Mouse (Mus musculus): ENCODE measurements around the gene Elfn1. TPM values are rescaled to one million over a fixed set of nuclear protein-coding genes. Genes with fewer than 3 reads are reported as not detected.

Elfn1 gene
- polyA plus RNA-seq, 1 experiment from 2014 or later: 0.03 TPM

DNA sequence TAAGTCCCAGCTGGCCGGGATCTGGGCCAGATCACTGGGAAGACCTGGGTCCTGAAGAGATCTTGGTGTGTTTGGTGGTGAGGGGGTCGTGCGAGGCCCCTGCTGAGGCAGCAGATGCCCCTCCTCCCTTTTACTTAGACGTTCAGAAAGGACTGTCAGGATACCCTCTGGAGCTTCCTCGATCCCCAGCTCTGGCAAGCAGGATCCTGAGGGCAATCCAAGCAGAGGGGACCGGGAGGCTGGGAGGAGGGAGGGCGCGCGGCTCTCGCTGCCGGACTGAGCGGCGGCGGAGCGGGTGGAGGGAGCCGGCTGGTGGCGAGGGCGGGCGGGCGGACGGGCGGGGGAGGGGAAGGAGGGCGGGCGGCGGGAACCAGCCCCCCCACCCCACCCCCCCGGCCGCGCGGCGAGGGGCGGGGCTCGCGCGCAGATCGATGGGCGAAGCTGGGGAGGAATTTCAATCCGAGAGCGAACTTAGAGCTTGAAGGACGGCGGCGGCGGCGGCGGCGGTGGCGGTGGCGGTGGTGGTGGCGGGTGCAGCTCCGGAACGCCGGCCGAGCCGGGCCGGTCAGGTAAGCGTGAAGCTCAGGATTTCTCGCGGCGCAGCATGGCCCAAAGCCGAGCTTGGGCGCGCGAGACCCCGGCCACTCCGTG, 4.5 kb downstream of the Elfn1 start:
- ATAC-seq (ENCODE audit: low read depth): no peak
- Histone ChIP-seq H3K27me3 (peaks cover 98% of the 10 kb centered on the region), H3K9me3 (replicated peaks) (no peaks in the 10 kb centered on the region), H3K27ac (no peak overlapping the region), H3K36me3 (no peaks in the 10 kb centered on the region), H3K4me2 (peak overlapping the region; percentile 60), H3K4me1 (replicated peaks) (peaks cover 24% of the 10 kb centered on the region), H3K4me3 (replicated peaks) (peak overlapping the region; percentile 45), H3K9ac (no peak overlapping the region)
- 2% methylated on average over 29 of the region's 64 CpGs for WGBS (ENCODE audit: insufficient replicate concordance)
- no peak for DNase-seq

DNA sequence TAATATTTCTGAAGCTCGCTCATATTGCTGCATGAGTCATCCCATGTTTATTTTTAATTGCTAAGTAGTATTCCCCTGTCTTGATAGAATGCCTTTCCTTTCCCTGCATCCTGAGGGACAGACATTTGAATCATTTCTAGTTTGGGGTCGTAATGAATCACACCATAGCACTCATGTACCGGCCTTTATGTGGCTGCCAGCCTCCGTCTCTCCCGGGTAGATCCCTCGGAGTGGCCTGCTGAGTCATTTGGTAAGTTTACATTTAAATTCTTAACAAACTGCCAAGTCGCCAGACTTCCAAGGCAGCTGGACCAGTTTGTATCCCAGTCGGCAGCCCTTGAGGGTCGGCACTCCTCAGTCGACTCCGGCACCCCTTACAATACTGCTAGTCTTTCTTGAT, 13.9 kb downstream of the Elfn1 start:
- Histone ChIP-seq H3K4me3 (replicated peaks) (no peak overlapping the region), H3K4me1 (replicated peaks) (no peaks in the 10 kb centered on the region), H3K9ac (no peak overlapping the region), H3K36me3 (no peaks in the 10 kb centered on the region), H3K27ac (no peak overlapping the region), H3K9me3 (replicated peaks) (peaks cover 2% of the 10 kb centered on the region; the same call in 1 of the 2 replicates), H3K4me2 (no peak overlapping the region), H3K27me3 (peaks cover 16% of the 10 kb centered on the region; the same call in 1 of the 2 replicates)
- ATAC-seq (ENCODE audit: low read depth): no peak
- DNase-seq: no peak
- WGBS (ENCODE audit: insufficient replicate concordance): 66% methylated on average over 11 of the region's 11 CpGs

DNA sequence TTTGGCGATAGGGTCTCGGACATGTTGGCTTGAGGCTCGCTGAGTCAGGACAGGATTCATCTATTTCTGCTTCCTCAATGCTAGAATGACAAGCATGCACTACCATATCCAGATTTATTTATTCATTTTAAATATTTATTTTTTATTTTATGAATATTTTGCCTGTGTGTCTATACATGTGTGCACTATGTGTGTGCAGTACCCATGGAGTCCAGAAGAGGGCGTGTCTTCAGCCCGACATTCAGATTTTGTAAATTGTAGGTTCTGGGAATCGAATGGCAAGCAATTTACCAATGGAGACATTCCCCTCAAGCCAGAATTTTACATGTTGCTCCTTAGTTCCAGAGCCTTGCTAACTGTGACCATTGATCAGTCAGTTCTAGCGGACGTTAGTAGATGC, 16.1 kb downstream of the Elfn1 start:
- Histone ChIP-seq H3K27ac (no peak overlapping the region), H3K27me3 (peaks cover 11% of the 10 kb centered on the region; the same call in 1 of the 2 replicates), H3K4me2 (no peak overlapping the region), H3K4me1 (replicated peaks) (no peaks in the 10 kb centered on the region), H3K36me3 (no peaks in the 10 kb centered on the region), H3K9ac (no peak overlapping the region), H3K9me3 (replicated peaks) (peaks cover 2% of the 10 kb centered on the region; the same call in 1 of the 2 replicates), H3K4me3 (replicated peaks) (no peak overlapping the region)
- no peak for ATAC-seq (ENCODE audit: low read depth)
- WGBS (ENCODE audit: insufficient replicate concordance): 75% methylated on average over 8 of the region's 8 CpGs
- no peak for DNase-seq

DNA sequence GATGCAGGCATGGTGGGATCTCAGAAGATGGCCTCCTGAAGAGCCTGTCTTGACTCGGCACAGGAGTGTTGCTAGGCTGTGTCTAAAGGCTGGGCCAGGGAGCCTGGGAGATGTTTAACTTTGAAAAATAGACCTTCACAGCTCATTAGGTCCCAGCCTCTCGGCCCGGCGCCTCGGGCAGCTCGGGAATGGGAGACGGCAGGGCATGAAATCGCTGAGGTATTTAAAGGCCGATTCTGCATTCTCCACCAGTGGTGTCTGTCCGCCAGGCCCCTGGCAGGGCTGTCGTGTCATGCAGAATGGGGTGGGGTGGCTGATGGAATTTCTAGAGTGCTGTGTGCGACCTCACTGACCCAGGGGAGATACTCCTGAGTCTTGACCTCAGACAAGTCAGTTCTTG, 22.4 kb downstream of the Elfn1 start:
- no peak overlapping the region for H3K27ac ChIP-seq
- ATAC-seq (ENCODE audit: low read depth) (no peak), DNase-seq (no peak)
- no peak overlapping the region for H3K4me2 ChIP-seq
- H3K9ac ChIP-seq: no peak overlapping the region
- no peaks in the 10 kb centered on the region for H3K36me3 ChIP-seq
- no peaks in the 10 kb centered on the region for H3K9me3 ChIP-seq (replicated peaks)
- H3K4me1 ChIP-seq (replicated peaks): peaks cover 6% of the 10 kb centered on the region; the same call in 1 of the 2 replicates
- 78% methylated on average over 12 of the region's 12 CpGs for WGBS (ENCODE audit: insufficient replicate concordance)
- H3K27me3 ChIP-seq: peaks cover 42% of the 10 kb centered on the region
- no peak overlapping the region for H3K4me3 ChIP-seq (replicated peaks)

DNA sequence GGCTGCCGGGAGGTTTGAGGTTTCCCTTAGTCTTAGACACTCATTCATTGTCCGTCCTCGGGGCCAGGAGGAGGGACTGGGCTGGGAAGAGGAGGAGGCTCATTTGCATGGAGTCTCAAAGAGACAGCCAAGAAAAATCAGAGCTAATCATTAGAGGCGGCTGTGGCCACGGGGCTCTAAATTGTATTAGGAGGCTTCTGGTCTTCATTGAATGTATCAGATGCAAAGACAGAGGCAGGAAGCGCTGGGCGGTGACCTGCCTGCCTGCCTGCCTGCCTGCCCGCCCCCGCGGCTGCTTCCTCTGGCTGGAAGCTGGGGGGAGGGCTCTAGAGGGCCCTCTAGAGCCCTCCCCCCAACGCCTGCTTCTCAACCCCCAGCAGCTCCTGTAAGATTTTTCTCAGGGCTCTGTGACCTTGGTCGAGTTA, 23.2 kb downstream of the Elfn1 start:
- ATAC-seq (ENCODE audit: low read depth): no peak
- H3K36me3 ChIP-seq: no peaks in the 10 kb centered on the region
- H3K9ac ChIP-seq: no peak overlapping the region
- no peaks in the 10 kb centered on the region for H3K9me3 ChIP-seq (replicated peaks)
- no peak overlapping the region for H3K4me3 ChIP-seq (replicated peaks)
- WGBS (ENCODE audit: insufficient replicate concordance): 1% methylated on average over 12 of the region's 12 CpGs
- peak overlapping the region; percentile 30; the same call in 1 of the 2 replicates for H3K4me2 ChIP-seq
- no peak overlapping the region for H3K27ac ChIP-seq
- DNase-seq: no peak
- H3K4me1 ChIP-seq (replicated peaks): peaks cover 6% of the 10 kb centered on the region; the same call in 1 of the 2 replicates
- peaks cover 45% of the 10 kb centered on the region for H3K27me3 ChIP-seq

DNA sequence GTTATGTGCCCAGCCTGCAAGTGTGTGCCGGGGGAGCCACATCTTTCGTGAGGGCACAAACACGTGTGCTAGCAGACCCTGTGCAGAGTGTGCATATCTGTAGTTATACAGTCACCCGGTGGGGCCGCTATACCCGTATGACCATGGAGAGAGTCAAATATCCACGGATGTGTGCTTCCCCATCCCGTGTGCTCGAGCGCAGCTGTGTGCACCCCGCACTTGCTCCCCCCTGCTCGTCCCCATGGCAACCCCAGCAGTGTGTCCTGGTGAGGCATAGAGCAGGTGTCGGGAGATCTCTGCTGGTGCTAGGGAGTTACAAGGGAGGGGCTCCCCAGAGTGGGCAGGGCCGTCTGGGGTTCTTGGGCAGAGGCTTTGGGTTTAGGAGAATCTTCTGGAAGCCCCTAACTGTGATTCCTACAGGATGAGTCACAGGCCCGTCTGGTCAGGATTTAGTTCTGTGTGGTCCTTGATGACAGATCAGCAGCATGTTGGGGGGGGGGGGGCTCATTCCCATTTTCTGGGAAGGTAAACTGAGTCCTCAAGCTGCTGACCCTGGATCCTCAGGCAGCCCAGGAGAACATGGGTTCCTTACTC, 24.3 kb downstream of the Elfn1 start:
- no peak for ATAC-seq (ENCODE audit: low read depth)
- Histone ChIP-seq H3K4me3 (replicated peaks) (no peak overlapping the region), H3K9ac (no peak overlapping the region), H3K36me3 (no peaks in the 10 kb centered on the region), H3K4me2 (no peak overlapping the region), H3K4me1 (replicated peaks) (peaks cover 6% of the 10 kb centered on the region; the same call in 1 of the 2 replicates), H3K27me3 (peaks cover 42% of the 10 kb centered on the region), H3K9me3 (replicated peaks) (no peaks in the 10 kb centered on the region), H3K27ac (no peak overlapping the region)
- 37% methylated on average over 15 of the region's 15 CpGs for WGBS (ENCODE audit: insufficient replicate concordance)
- DNase-seq: no peak

DNA sequence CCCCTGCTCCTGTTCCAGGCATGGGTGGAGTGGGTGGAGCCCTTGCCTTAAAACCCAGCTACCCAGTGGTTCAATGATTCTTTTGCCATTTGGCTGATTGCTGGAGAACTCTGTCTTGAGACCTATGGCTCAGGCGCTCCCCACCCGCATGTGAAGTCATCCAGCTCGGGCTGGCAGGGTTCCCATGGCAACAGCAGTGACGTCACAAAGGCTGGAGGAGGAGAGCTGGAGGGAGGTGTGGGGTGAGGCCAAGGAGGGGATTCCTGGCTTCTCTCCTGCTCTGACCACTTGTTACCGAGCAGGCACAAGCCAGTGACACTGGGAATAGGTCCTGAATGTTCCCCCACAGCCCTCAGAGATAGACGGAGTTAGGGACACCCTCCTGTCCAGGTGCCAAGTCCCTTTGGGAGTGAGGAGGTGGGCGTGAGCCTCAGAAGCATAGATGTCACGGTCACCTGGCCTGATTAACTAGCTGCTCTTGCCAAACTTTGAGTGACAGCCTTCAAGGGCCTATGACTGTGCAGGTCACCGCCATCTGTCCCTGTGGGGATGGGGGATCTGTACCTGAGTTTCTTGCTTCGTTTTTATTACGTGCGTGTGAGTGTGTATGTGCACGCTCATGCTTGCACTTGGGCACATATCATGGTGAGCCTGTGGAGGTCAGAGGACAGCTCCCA, 25.0 kb downstream of the Elfn1 start:
- ATAC-seq (ENCODE audit: low read depth) (no peak), DNase-seq (no peak)
- H3K4me3 ChIP-seq (replicated peaks): no peak overlapping the region
- WGBS (ENCODE audit: insufficient replicate concordance): 34% methylated on average over 13 of the region's 13 CpGs
- no peak overlapping the region for H3K9ac ChIP-seq
- no peaks in the 10 kb centered on the region for H3K36me3 ChIP-seq
- H3K4me2 ChIP-seq: no peak overlapping the region
- H3K27ac ChIP-seq: no peak overlapping the region
- H3K27me3 ChIP-seq: peaks cover 41% of the 10 kb centered on the region
- peaks cover 6% of the 10 kb centered on the region; the same call in 1 of the 2 replicates for H3K4me1 ChIP-seq (replicated peaks)
- no peaks in the 10 kb centered on the region for H3K9me3 ChIP-seq (replicated peaks)

DNA sequence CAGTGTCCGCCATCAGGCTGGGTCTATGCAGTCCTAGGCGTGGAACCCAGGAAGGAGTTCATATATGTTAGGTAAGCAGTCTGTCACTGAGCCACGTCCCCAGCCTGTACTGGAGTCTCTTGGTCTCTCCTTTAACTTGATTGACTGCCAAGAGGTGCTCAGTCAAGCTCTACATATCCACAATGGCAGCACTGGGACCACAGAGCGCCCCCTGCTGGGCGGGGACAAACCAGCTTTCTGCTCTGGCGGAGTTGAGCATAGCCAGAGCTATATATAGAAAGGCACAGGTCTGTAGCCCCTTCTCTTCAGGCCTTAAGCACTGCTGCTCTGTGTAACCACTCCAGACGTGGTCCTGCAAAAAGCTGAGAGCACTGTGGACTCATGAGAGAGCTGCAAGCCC, 25.7 kb downstream of the Elfn1 start:
- ATAC-seq (ENCODE audit: low read depth): no peak
- Histone ChIP-seq H3K9me3 (replicated peaks) (no peaks in the 10 kb centered on the region), H3K27me3 (peaks cover 39% of the 10 kb centered on the region), H3K36me3 (no peaks in the 10 kb centered on the region), H3K4me1 (replicated peaks) (peaks cover 6% of the 10 kb centered on the region; the same call in 1 of the 2 replicates), H3K4me3 (replicated peaks) (no peak overlapping the region), H3K9ac (no peak overlapping the region), H3K27ac (no peak overlapping the region), H3K4me2 (no peak overlapping the region)
- peak; percentile 20 for DNase-seq
- 32% methylated on average over 7 of the region's 7 CpGs for WGBS (ENCODE audit: insufficient replicate concordance)

DNA sequence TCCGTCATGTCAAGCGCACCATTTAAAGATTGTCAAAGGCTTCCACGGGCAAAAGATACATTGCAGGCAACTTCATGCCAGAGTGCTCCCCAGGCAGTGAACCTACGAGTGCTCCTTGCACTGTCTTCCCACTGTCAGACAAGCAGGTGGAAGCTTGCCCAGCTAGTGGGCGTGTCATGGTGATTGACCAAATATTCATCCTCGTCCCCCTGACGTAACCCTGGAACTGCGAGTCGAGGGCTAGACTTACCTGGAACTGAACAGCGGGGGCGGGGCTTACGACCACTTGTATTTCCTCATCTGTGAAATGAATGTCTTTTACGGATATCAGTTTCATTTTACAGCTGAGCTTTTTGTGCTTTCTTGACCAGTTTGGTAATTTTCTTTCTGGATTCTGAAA, 28.7 kb downstream of the Elfn1 start:
- no peak overlapping the region for H3K4me2 ChIP-seq
- 65% methylated on average over 13 of the region's 13 CpGs for WGBS (ENCODE audit: insufficient replicate concordance)
- H3K4me1 ChIP-seq (replicated peaks): no peaks in the 10 kb centered on the region; the same call in 1 of the 2 replicates

DNA sequence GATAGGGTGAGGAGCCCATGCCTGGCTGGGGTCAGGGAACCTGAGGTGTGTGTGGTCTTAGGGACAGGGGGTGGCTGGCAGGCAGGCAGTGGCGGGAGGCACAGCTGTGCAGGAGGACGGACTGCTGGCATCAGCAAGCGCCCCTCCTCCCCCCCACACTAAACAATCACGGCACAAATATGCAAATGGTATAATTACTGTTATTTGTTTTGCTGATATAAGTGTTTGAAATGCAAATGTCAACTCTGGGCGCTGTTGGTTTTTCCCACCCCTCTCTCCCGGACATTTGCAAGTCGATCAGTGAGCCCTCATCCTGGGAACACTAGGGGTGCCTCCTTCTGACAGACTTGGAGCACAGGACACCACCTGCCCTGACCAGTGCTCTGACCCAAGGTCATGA, 37.0 kb downstream of the Elfn1 start:
- no peak overlapping the region for H3K9ac ChIP-seq
- H3K27me3 ChIP-seq: 0 out of 2 replicates have a peak, but pooled peaks cover 2% of the 10 kb centered on the region
- WGBS (ENCODE audit: insufficient replicate concordance): 31% methylated on average over 7 of the region's 7 CpGs
- H3K4me2 ChIP-seq: no peak overlapping the region
- no peaks in the 10 kb centered on the region for H3K4me1 ChIP-seq (replicated peaks)
- DNase-seq: no peak
- no peak for ATAC-seq (ENCODE audit: low read depth)
- no peak overlapping the region for H3K4me3 ChIP-seq (replicated peaks)
- H3K36me3 ChIP-seq: no peaks in the 10 kb centered on the region
- no peaks in the 10 kb centered on the region for H3K9me3 ChIP-seq (replicated peaks)
- no peak overlapping the region for H3K27ac ChIP-seq

More for the DNA sequence above, 28.7 kb downstream of the Elfn1 start:
- Histone ChIP-seq H3K9me3 (replicated peaks) (no peaks in the 10 kb centered on the region), H3K36me3 (no peaks in the 10 kb centered on the region), H3K27ac (no peak overlapping the region), H3K27me3 (peaks cover 28% of the 10 kb centered on the region), H3K4me3 (replicated peaks) (no peak overlapping the region), H3K9ac (no peak overlapping the region)
- ATAC-seq (ENCODE audit: low read depth) (no peak), DNase-seq (no peak)

DNA sequence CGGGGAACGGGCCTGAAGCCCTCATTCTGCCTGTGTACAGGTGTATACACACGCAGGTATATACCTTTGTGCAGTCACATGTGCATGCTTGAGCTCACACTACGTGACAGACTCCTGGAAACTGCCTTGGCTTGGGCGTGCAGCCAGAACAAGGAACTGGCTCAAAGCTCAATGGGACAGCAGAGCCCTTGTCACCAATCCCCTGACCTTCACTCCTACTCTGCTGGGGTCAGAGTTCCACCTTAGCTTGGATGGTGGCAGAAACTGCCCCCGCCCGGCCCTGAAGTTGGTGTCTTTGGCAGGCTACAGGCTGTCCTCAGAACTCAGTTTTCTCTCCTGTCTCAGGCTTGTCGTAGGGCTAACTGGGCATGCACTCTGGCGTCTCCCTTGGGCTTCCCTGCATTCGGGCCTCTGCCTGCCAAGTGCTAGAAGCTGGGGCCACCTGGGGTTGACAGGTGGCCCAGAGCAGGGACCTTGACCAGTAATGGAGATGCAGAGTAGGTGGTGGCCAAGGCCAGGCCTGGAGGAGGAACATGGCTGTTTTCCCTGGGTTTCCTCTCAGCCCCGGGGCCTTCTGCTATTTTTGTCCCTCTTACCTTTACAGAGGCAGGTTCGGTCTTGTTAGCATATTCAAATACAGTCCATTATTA, 38.1 kb downstream of the Elfn1 start:
- Histone ChIP-seq H3K4me3 (replicated peaks) (no peak overlapping the region), H3K9ac (no peak overlapping the region), H3K27me3 (0 out of 2 replicates have a peak, but pooled peaks cover 2% of the 10 kb centered on the region), H3K27ac (no peak overlapping the region), H3K36me3 (no peaks in the 10 kb centered on the region), H3K4me1 (replicated peaks) (no peaks in the 10 kb centered on the region), H3K4me2 (no peak overlapping the region), H3K9me3 (replicated peaks) (no peaks in the 10 kb centered on the region)
- WGBS (ENCODE audit: insufficient replicate concordance): 55% methylated on average over 12 of the region's 12 CpGs
- DNase-seq (no peak), ATAC-seq (ENCODE audit: low read depth) (no peak)
